Mouse (Mus musculus) myocyte (in vitro differentiated cells): ENCODE data around the gene Arsk.

ENCODE experiments used
- E2F4 ChIP-seq: IDR thresholded peaks from one replicate; pipeline ENCODE4 v1.6.1; 2011; ENCODE audit warnings: mild to moderate bottlenecking, control low read depth, moderate library complexity; ENCODE audit not compliant: insufficient read depth
- MAX ChIP-seq: IDR thresholded peaks from one replicate; pipeline ENCODE4 v1.6.1; 2011; ENCODE audit warnings: low read depth, mild to moderate bottlenecking, control low read depth
- MYOD1 ChIP-seq, 3 experiments: IDR thresholded peaks; one replicate each; pipeline ENCODE4 v1.6.1; 2011; ENCODE audit warnings: control low read depth in 2 of 3, low read depth in 2 of 3, mild to moderate bottlenecking in 2 of 3, moderate library complexity in 1 of 3; ENCODE audit not compliant: insufficient read length in 2 of 3, control insufficient read depth in 1 of 3
- MYOG ChIP-seq, 3 experiments: IDR thresholded peaks; one replicate each; pipeline ENCODE4 v1.6.1; 2011; ENCODE audit warnings: control low read depth in 2 of 3, low read depth in 2 of 3, mild to moderate bottlenecking in 2 of 3; ENCODE audit not compliant: insufficient read length in 2 of 3, control insufficient read depth in 1 of 3, insufficient read depth in 1 of 3
- POLR2A ChIP-seq: IDR thresholded peaks from one replicate; pipeline ENCODE4 v1.6.1; 2011; ENCODE audit warnings: low read depth, mild to moderate bottlenecking, control low read depth, moderate library complexity; ENCODE audit not compliant: insufficient read length
- POLR2AphosphoS2 ChIP-seq: IDR thresholded peaks from one replicate; pipeline ENCODE4 v1.6.1; 2011; ENCODE audit warnings: low read depth, control low read depth; ENCODE audit not compliant: insufficient read length
- TCF12 ChIP-seq: IDR thresholded peaks from one replicate; pipeline ENCODE4 v1.6.1; 2011; ENCODE audit warnings: mild to moderate bottlenecking, control low read depth; ENCODE audit not compliant: poor library complexity, insufficient read depth, severe bottlenecking
- TCF3 ChIP-seq: IDR thresholded peaks from one replicate; pipeline ENCODE4 v1.6.1; 2011; ENCODE audit warnings: low read depth, control low read depth; ENCODE audit not compliant: insufficient read length
- USF1 ChIP-seq: IDR thresholded peaks from one replicate; pipeline ENCODE4 v1.6.1; 2011; ENCODE audit warnings: low read depth, mild to moderate bottlenecking, control low read depth, moderate library complexity

- TF ChIP-seq TCF12 (no peak), MYOG (IDR thresholded peaks at IDR 0.05; ENCODE audit: control insufficient read depth in 1 of 3, insufficient read depth in 1 of 3, insufficient read length in 2 of 3, low read depth in 2 of 3) (no peak), MYOD1 (IDR thresholded peaks at IDR 0.05; ENCODE audit: control insufficient read depth in 1 of 3, insufficient read length in 2 of 3, low read depth in 2 of 3) (no peak), POLR2A (no peak), TCF3 (no peak), USF1 (no peak), MAX (no peak), E2F4 (no peak), POLR2AphosphoS2 (no peak)
These were observed 10.8 kb upstream of the Arsk start for GRCm38 (mm10) chr13:76109069-76109824.
